Mouse (Mus musculus) cerebellum, adult 2 months (tissue): ENCODE results near the gene Elf5.

Experiments
- CTCF ChIP-seq: fragments of 200-500 bp; IDR thresholded peaks from 2 replicates; pipeline ENCODE4 v1.5.1; 2011; ENCODE audit warnings: low read depth, mild to moderate bottlenecking, control low read depth, low read length, moderate library complexity, borderline replicate concordance; ENCODE audit not compliant: insufficient read depth
- POLR2A ChIP-seq: fragments of 200-500 bp; IDR thresholded peaks from 2 replicates; pipeline ENCODE4 v1.6.1; 2011; ENCODE audit warnings: low read length, control low read depth, borderline replicate concordance; ENCODE audit not compliant: insufficient read depth

GRCm38 (mm10) chr2:103478326-103478725, 66.8 kb downstream of the Elf5 start:
- TF ChIP-seq CTCF: no peak
- no peak for TF ChIP-seq POLR2A
